Mouse (Mus musculus) c-Kit-positive CD71-positive TER-119-negative erythroid progenitor cells, embryonic 14.5 days (primary cell): Measurements from ENCODE around the gene Dusp16.
A peak's percentile ranks its signal among the peaks of the same experiment; 100 is the strongest.

ENCODE experiments used
- DNase-seq: peaks from one replicate; pipeline ENCODE4 v3.0.0-alpha.2; 2013; ENCODE audit warnings: low read depth

Gene Dusp16

DNA sequence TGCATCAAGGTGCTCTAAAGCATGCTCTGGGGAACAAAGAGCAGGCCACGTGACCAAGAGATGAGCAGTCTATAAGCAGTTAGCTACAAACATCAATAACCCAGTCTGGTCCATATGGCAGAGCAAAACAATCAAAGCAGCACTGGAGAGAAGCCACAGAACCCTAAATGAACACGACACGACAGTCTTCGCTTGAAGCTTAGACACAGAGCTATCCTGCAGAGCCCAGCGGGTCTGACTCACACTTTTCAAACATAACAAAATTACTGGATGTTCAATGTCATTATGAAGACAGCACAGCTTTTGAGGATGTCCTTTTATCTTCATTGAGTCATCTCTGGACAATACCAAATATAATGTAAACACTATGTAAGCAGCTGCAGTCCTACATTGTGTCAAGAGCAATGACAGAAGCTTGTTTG lies 58.6 kb downstream of the Dusp16 start:
- no peak for DNase-seq

DNA sequence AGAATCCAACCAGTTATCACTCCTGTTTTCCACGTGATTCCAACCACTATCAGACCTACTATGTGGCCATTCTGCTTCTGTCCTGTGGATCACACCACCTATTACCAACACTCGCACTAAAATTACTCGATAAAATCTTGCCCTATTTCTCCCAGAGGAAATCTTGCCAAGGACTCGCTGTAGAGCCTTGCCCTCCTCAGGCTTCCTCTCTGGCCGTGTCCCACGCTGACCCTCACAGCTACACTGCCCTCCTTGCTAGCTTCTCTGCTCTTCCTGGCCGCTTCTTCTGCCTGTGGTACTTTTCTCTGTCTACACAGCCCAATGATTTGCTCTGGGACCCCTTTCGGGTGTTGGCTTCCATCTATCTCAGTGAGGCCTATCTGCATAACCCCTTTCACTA lies 59.6 kb downstream of the Dusp16 start:
- DNase-seq: no peak

DNA sequence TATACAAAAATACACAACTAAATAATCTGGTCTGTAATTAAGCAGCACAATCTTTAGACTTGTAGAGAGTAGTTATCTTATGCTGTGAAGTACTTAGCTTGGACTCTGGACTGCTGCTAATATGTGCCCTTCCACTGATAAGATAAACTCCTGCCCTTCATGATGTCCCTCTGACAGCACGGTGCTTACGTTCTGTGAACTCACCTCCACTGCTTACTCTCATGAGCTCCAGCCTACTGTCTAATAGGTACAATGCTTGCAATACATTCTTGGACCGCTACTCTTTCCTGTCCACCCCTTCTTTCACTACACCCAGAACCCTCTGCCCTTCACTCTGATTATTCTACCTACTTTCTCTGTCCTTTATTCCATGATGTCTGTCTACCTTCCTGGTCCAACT lies 61.4 kb downstream of the Dusp16 start:
- DNase-seq: no peak

- no peak for DNase-seq
Observed at GRCm38 (mm10) chr6:134725406-134725805, 67.0 kb downstream of the Dusp16 start.

DNA sequence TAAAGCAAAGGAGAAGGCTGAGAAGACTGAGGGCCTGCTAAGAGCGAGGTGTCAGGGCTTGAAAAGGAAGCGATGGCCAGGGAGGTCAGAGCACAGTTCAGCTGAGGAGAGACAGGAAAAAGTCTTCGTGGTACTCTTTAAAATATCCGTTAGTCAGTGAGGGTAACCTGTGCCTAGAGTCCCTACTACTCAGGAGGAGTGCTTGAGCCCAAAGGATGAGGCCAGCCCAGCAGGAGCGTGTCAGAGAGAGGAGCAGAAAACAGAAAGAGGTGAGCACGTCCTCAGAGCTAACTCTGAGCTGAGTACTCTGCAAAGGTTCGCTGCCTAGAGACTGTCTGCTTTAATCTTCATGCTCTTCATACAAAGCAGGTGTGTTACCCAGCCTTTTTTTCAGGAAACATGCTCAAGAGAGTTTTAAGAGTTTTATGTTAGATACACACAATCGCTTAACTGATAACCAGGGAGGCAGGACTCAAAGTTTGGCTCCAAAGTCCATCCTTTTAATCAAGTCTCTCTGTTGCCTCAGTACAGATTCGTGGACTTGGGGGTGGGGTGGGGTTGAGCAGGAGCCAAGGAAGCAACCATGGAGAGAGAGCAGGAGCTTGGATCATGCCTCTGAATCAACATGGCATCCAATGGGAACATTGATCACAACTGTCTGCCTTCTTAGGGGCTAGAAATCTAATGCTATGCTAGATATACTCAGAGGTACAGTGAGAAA lies 68.4 kb downstream of the Dusp16 start:
- DNase-seq: no peak

- no peak for DNase-seq
Observed at GRCm38 (mm10) chr6:134723326-134723725, 69.1 kb downstream of the Dusp16 start.

- DNase-seq: no peak
Observed at GRCm38 (mm10) chr6:134722906-134723305, 69.5 kb downstream of the Dusp16 start.

GRCm38 (mm10) chr6:134721729-134722269 lies 70.6 kb downstream of the Dusp16 start:
- DNase-seq: no peak

DNA sequence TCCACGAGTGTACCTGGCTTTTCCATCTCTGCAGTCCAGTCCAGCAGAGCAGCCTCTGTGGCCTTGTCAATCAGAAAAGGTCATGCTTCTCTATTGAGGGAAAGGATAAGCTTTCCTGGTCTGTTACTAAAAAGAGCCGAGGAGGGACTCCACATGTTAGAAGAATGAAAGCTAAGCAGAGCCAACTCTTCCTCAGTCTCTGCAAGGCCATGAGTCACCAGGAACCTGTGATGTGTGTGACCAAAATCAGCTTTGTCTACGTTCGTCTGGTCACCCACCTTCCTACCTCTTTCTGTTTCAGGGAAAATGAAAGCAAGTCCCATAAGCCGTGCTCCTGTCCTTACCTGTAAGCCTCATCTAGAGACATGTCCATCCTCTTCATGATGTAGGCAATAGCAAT lies 72.3 kb downstream of the Dusp16 start:
- no peak for DNase-seq

- DNase-seq: no peak
Observed at GRCm38 (mm10) chr6:134719156-134719555, 73.3 kb downstream of the Dusp16 start.

DNA sequence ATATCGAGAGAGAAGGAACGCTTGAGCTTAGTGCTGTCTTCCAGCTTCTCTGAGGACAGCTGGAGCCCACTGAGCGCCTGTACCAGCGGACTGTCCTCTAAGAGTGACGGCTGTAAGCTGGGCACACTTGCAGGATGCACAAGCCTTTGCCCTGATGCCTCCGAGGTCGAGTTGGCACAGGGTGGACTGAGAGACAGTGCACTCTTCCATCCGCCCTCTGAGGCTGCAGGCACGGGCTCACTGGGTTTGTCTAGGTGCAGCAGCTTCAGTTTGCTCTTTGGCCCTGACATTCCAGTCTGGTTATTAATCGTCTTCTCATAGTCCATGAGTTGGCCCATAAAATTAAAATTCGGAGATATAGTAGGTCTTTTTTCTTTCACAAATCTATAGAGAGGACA lies 73.8 kb downstream of the Dusp16 start:
- no peak for DNase-seq

- no peak for DNase-seq
Observed at GRCm38 (mm10) chr6:134717886-134718667, 74.3 kb downstream of the Dusp16 start.

DNA sequence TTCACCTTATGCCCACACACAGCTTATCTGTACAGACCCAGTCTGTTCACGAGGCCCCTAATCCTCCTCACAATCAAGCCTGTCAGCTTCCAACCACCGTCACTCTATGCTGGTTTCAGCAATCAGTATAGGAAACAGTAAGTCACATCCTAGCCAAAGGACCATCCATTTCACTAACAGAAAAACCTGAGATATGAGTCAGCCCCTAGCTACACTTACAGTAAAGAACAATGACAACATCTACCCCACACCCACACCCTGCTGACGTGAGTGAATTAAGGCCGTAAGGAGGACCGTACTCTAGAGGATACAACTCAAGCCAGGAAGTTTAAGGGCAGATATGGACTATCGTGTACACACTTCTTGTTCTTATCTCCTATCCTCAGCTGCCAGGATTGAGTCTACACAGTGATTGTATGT lies 76.2 kb downstream of the Dusp16 start:
- DNase-seq: peak; percentile 59

- DNase-seq: no peak
Observed at GRCm38 (mm10) chr6:134713897-134714296, 78.5 kb downstream of the Dusp16 start.

GRCm38 (mm10) chr6:134713321-134713720 lies 79.1 kb downstream of the Dusp16 start:
- DNase-seq: no peak

DNA sequence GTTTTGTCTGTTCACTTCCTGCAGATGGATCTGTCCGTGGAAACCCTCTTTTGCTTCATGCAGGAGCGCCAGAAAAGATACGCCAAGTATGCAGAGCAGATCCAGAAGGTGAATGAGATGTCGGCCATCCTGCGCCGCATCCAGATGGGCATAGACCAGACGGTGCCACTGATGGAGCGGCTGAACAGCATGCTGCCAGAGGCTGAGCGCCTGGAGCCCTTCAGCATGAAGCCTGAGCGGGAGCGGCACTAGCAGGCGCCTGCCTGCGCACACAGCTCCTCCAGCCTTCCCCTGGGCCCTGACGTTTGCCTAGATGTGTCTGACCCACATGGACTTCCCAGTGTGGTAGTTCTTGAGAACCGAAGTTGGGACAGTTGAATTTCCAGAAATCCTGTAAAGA lies 82.4 kb downstream of the Dusp16 start:
- no peak for DNase-seq

DNA sequence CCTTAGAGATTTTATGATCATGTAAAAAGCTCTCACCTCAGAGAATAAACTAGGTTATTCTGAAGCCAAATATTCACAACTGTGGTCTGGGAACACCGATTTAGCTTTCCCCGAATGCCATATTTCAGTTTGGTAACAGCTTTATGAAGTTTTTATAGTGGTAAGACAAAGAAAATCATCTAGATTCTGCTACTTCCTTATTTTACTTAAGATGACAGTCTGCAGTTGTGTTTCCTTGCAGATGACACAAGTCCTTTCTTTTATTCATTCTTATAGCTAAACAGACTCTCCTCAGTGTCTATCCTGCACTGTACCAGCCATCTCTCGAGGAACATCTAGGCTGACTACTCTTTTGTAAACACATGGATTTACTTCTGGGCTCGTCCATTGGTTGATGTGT lies 86.0 kb downstream of the Dusp16 start:
- no peak for DNase-seq

DNA sequence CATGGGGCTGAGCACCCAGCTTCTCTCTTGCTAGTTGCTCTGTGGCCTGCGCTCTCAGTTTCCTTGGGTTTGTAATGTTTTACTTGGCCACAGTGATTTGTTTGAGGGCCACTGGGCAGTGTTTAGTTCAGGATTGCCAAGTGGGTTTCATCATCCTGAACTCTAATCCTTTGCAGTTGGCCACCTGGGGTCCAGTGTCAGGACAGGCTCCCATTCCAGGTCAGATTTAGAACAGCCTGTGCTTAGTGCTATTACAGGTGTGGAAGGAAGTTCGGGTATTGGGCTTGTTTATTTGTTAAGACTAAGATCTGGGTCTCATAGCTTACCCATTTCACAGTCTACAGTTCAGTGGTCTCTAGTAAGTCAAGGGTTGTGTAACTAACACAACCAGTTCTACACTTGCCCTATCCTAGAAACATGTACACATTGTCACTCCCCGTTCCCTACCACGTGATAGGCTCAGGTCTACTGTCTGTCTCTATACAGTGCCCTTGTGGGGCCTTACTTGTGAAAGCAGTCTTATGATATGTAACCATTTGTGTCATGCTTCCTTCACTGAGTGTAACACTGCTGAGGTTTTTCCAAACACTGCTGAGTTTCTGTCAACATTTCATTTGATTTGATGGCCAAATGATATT lies 89.3 kb downstream of the Dusp16 start:
- DNase-seq: no peak

DNA sequence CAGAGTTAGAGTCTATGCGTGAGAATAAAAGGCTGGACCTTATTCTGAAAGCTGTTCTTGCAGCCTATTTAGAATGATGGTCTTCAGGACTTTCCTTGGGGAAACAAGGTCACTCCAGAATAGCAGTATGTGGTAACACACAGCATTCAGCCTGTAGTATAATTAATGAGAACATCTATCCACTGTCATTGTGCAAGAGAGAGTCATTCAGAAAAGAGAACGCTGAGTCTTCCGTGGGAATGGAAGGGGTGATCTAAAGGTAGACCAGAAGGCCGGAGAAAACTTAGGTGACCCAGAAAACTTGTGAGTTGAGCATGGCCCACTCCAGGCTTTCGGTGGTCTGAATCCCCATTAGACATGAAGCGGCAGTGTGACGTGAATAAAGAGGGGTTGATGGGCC lies 90.2 kb downstream of the Dusp16 start:
- no peak for DNase-seq

DNA sequence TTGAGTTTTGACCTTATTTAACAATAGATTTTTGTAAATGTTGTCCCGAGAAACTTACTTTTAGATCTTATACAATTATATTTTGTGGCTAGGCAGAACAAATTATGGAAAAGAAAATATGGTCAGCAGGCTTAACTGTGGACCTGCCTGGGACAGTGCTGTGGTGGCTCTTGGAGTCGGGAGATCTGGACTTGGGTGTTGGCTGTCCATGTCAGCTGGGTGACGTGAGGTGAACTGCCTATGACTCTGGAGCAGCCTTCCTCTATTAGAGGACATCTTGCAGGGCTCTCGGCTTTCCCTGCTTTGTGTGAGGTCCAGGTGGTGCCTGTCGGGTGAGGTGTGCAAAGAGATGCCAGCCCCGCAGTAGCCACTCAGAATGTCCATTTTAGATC lies 91.2 kb downstream of the Dusp16 start:
- no peak for DNase-seq

DNA sequence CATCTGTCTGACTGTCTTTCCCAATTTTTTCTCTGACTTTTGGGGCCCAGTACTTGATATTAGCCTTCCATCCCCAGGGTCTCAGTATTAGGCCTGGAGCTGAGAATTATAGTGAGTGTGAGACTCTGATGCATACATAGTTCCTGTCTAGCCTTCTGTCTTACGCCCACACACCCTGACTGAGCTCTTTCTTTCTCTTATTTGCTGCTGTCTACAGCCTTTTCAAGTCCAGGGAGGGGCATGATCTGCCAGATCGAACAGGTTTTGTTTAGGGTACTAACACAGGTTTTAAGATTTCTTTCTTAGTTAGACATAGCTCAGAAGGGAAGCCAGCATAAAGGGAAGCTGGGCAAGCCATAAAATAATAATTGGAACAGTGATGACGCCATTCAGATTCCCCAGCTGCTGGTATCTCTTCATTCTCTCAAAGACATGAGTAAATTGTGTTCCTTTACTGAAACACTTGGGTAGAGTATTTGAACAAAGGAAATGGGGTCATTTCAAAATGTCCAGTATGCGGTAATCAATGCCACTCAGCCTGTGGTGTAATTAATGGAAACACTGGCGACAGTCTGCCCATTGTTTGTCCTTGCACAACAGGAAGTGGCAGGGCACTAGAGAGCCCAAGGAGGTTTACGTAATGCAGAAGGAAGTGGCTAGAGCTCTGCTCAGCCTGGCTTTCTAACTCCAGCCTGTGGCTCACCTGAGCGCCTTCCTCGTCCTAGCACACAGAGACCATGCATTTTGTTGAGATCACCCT lies 91.8 kb downstream of the Dusp16 start:
- no peak for DNase-seq

- no peak for DNase-seq
Observed at GRCm38 (mm10) chr6:134698243-134698642, 94.2 kb downstream of the Dusp16 start.
